Mouse (Mus musculus) thymus, adult 2 months (tissue): ENCODE measurements around the gene Gm20388.

Experiments
- CTCF ChIP-seq: fragments of 200-500 bp; IDR thresholded peaks from 2 replicates; pipeline ENCODE4 v1.5.1; 2012; ENCODE audit warnings: mild to moderate bottlenecking, control low read depth, low read length, moderate library complexity, borderline replicate concordance; ENCODE audit not compliant: control insufficient read depth, poor library complexity, insufficient read depth; ENCODE audit errors: extremely low read depth
- POLR2A ChIP-seq: fragments of 200-500 bp; IDR thresholded peaks from 2 replicates; pipeline ENCODE4 v1.6.1; 2012; ENCODE audit warnings: mild to moderate bottlenecking, low read length, control low read depth, moderate library complexity; ENCODE audit not compliant: control insufficient read depth, poor library complexity, insufficient read depth; ENCODE audit errors: extremely low read depth

DNA sequence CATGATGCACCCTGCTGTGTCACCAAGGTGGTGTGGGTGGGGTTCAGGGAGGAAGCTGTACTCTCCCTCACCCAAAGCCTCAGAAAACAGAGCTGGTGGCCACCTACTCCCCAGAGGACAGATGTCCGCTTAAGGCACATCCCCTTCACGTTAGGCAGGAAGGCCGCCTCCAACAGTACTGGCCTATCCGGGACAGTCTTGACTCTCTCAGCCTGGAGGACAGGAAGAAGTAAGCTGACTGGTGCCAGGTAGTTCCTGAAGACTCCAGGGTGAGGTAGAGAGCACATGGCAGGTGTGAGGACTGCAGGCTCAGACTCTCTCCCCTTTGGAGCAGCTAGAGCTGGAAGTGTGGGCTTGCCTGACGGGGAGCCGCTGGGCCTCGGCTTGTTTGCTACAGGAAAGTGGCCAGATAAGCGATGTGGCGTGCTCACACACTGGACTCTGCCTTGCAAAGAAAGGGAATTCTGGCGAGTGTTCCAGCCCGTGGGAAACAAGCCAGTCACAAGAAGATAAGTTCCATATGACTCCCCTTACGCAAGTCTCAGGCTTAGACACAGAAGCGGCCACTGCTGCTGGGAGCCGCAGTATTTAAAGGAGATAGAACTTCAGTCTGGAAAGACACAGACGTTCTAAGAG, 3791.4 kb downstream of the Gm20388 start:
- TF ChIP-seq CTCF (no peak), POLR2A (no peak)
